Mouse (Mus musculus) naive thymus-derived CD4-positive, alpha-beta T cell, adult 5 months (primary cell): ENCODE data around the gene Vmn2r77. TPM values are rescaled to one million over a fixed set of nuclear protein-coding genes. Genes with fewer than 3 reads are reported as not detected.

Experiments used
- polyA plus RNA-seq: library from polyadenylated mRNA; unstranded; fragments of 100-300 nt; shearing (Covaris generic); gene quantifications from one replicate; pipeline ENCODE4 v1.2.1, GENCODE M21; 2017

Vmn2r77 gene
- 0.15 TPM for polyA plus RNA-seq

DNA sequence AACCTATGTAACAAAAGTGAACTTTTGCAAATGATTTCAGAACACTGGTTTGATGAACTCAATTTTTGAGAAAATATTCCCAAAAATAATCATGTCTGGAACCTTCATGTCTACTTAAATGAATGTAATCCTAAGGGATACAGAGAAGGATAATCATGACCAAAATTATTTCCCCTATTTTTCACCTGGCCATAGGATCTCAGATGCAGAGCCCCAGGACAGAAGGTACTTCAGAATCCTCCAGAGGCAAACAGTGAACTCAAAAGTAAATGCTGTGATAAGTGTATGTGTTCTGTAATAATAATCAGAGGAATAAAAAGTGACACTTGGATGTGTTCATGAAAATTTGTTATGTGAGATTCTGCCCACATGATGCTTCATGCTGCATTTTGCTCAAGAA, at the start of gene Vmn2r77:
Gene Vmn2r77, plus strand, starts transcription at position 301 of the 400 bp plus-strand sequence.

GRCm38 (mm10) chr7:86775617-86776325, 19.1 kb upstream of the Vmn2r77 start, which contains the start of gene Folh1:
Gene Folh1, minus strand, starts transcription at chr7:86775943.

Other genes starting within 250 kb of the Vmn2r77 start
- gene Olfr295, start 211.2 kb upstream of the Vmn2r77 start, polyA plus RNA-seq: 0.06 TPM
- not detected for gene Olfr294, start 178.4 kb upstream of the Vmn2r77 start, polyA plus RNA-seq
- not detected for gene Olfr293, start 146.0 kb upstream of the Vmn2r77 start, polyA plus RNA-seq
- not detected for gene Olfr292, start 106.7 kb upstream of the Vmn2r77 start, polyA plus RNA-seq
- not detected for gene Folh1, start 19.1 kb upstream of the Vmn2r77 start, polyA plus RNA-seq
- not detected for gene Vmn2r78, start 120.1 kb downstream of the Vmn2r77 start, polyA plus RNA-seq
- gene Vmn2r79, start 201.1 kb downstream of the Vmn2r77 start, polyA plus RNA-seq: 0.10 TPM